Mouse (Mus musculus) thymus, adult 2 months (tissue): ENCODE results near the gene Phactr2.

Source experiments
- CTCF ChIP-seq: fragments of 200-500 bp; IDR thresholded peaks from 2 replicates; pipeline ENCODE4 v1.5.1; 2012; ENCODE audit warnings: mild to moderate bottlenecking, control low read depth, low read length, moderate library complexity, borderline replicate concordance; ENCODE audit not compliant: control insufficient read depth, poor library complexity, insufficient read depth; ENCODE audit errors: extremely low read depth
- POLR2A ChIP-seq: fragments of 200-500 bp; IDR thresholded peaks from 2 replicates; pipeline ENCODE4 v1.6.1; 2012; ENCODE audit warnings: mild to moderate bottlenecking, low read length, control low read depth, moderate library complexity; ENCODE audit not compliant: control insufficient read depth, poor library complexity, insufficient read depth; ENCODE audit errors: extremely low read depth

- no peak for TF ChIP-seq CTCF
- TF ChIP-seq POLR2A = no peak
Measured at GRCm38 (mm10) chr10:13440292-13440691, 33.9 kb downstream of the Phactr2 start.
